Mouse (Mus musculus) ES-Bruce4 (cell line): ENCODE measurements around the gene Atxn2. TPM values are rescaled to one million over a fixed set of nuclear protein-coding genes. Genes with fewer than 3 reads are reported as not detected.
"Not testable (repeated sequence)": the region's sequence is repeated elsewhere in the genome, so short reads cannot be mapped to it uniquely, and the experiment has no call there.

Experiments
- H3K27ac ChIP-seq: 2 replicates; pipeline ENCODE4 v1.5.1; 2012; ENCODE audit warnings: low read length, inconsistent platforms; ENCODE audit not compliant: insufficient read depth
- H3K27me3 ChIP-seq: 2 replicates; pipeline ENCODE4 v1.6.1; 2012; ENCODE audit warnings: mild to moderate bottlenecking, low read length, inconsistent platforms; ENCODE audit not compliant: control insufficient read depth, poor library complexity, insufficient read depth, severe bottlenecking
- H3K36me3 ChIP-seq: 2 replicates; pipeline ENCODE4 v1.6.1; 2012; ENCODE audit warnings: inconsistent platforms, mild to moderate bottlenecking, low read length, moderate library complexity; ENCODE audit not compliant: control insufficient read depth, poor library complexity, insufficient read depth, severe bottlenecking
- H3K4me1 ChIP-seq: one replicate; pipeline ENCODE4 v1.8.1; 2011; ENCODE audit warnings: low read length; ENCODE audit not compliant: control insufficient read depth, insufficient read depth
- H3K4me3 ChIP-seq: 2 replicates; pipeline ENCODE4 v1.5.1; 2011; ENCODE audit warnings: low read depth, mild to moderate bottlenecking, low read length
- H3K9ac ChIP-seq: 2 replicates; pipeline ENCODE4 v1.6.1; 2012; ENCODE audit warnings: low read depth, mild to moderate bottlenecking, inconsistent platforms; ENCODE audit not compliant: poor library complexity, severe bottlenecking
- H3K9me3 ChIP-seq: replicated peaks from 2 replicates; pipeline ENCODE4 v1.6.1; 2012; ENCODE audit warnings: mild to moderate bottlenecking, low read length, inconsistent platforms; ENCODE audit not compliant: control insufficient read depth, poor library complexity, insufficient read depth, severe bottlenecking
- CTCF ChIP-seq: IDR thresholded peaks from one replicate; pipeline ENCODE4 v1.8.1; 2011; ENCODE audit warnings: low read depth, low read length
- EP300 ChIP-seq: IDR thresholded peaks from 2 replicates; pipeline ENCODE4 v1.6.1; 2011; ENCODE audit warnings: low read depth, low read length; ENCODE audit not compliant: insufficient read depth
- POLR2A ChIP-seq: IDR thresholded peaks from one replicate; pipeline ENCODE4 v1.8.1; 2011; ENCODE audit warnings: low read length; ENCODE audit not compliant: insufficient read depth
- polyA plus RNA-seq: library from polyadenylated mRNA; stranded (reverse); fragments of >200 nt; gene quantifications from 2 replicates; pipeline ENCODE4 v1.2.4, GENCODE M21; 2011; ENCODE audit warnings: low read depth; ENCODE audit not compliant: missing spikeins, insufficient read depth, insufficient read length

The Atxn2 gene
- polyA plus RNA-seq, 1 experiment = 284 TPM

DNA sequence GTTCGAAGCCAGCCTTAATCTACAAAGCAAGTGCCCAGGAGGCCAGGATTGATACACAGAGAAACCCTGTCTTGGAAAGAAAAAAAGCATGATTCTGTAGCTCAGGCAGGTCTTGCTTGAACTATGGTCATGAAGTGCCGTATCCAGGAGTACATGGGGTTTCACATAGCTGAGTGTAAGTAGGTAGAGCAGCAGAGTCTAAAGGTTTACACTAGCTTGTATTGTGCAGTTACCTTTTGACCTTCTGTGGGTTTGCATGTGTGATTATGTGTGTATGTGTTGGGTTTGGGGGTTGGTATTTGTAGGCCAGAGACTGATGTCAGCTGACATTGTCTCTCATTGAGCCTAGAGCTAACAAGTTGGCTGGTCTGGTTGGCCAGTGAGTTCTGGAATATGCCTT, 18.9 kb downstream of the Atxn2 start:
- H3K27me3 ChIP-seq = no peaks in the 10 kb centered on the region
- no peak overlapping the region for H3K4me3 ChIP-seq
- H3K9me3 ChIP-seq = no peaks in the 10 kb centered on the region
- no peak overlapping the region for H3K27ac ChIP-seq
- peaks cover 10% of the 10 kb centered on the region for H3K36me3 ChIP-seq
- TF ChIP-seq EP300 (no peak), POLR2A (no peak), CTCF (no peak)
- no peaks in the 10 kb centered on the region for H3K4me1 ChIP-seq
- H3K9ac ChIP-seq = no peak overlapping the region

DNA sequence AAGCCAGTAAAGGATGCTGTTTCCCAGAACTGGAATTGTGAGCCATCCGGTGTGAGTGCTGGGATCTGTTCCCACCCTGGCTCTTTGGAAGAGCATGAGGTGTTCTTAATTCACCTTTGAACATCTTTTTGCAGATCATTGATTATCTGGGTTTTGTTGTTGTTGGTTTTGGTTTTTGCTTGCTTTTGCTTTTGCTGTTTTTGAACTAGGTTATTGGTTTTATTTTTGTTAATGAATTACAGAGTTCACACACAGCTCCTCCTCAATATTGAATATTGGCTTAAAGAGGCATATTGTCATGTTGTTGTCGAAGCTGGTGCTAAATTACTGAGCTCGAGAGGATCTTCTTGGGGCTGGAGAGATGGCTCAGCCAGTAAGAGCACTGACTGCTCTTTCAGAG, 25.5 kb downstream of the Atxn2 start:
- H3K36me3 ChIP-seq = no peaks in the 10 kb centered on the region
- no peaks in the 10 kb centered on the region for H3K4me1 ChIP-seq
- no peaks in the 10 kb centered on the region for H3K9me3 ChIP-seq
- no peaks in the 10 kb centered on the region for H3K27me3 ChIP-seq
- no peak overlapping the region for H3K9ac ChIP-seq
- H3K27ac ChIP-seq = no peak overlapping the region
- H3K4me3 ChIP-seq = no peak overlapping the region
- no peak for TF ChIP-seq POLR2A
- TF ChIP-seq CTCF = no peak
- TF ChIP-seq EP300 = no peak

DNA sequence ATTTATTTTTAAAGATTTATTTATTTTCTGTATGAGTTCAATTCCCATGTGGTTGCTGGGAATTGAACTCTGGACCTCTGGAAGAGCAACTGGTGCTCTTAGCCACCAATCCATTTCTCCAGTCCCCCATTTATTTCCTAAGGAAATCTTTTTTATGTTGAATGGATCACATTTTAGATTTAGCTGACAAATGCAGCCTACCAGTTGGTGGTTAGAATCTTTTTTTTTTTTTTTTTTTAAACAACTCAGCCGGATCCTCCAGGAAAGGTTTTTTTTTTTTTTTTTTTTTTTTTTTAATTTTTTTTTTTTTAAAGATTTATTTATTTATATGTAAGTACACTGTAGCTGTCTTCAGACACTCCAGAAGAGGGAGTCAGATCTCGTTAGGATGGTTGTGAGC, 27.0 kb downstream of the Atxn2 start:
- not testable (repeated sequence) for H3K36me3 ChIP-seq, H3K27ac ChIP-seq, H3K9me3 ChIP-seq, H3K27me3 ChIP-seq, H3K4me3 ChIP-seq, H3K4me1 ChIP-seq, H3K9ac ChIP-seq

DNA sequence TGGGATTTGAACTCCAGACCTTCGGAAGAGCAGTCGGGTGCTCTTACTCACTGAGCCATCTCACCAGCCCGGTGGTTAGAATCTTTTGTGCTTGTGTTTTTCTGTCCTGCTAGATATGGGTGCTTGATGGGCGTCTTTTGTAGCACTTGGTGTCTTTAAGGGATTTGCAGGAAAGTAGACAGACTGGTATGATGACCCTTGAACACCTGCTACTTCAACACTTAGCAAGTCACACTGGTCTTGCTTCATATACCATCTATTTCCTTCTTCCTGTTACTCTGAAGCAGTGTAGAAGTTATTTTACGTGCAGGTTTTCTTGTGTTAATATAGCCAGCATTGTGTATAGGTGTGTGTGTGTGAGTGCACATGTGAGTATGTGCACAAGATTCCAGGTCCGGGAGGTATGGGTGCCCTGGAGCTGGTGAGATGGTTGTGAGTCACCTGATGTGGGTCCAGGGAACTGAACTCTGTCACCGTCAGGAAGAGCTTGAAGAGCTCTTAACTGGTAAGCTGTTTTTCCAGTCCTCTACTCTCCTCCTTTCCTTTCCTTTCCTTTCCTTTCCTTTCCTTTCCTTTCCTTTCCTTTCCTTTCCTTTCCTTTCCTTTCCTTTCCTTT, 27.5 kb downstream of the Atxn2 start:
- Histone ChIP-seq H3K27ac (no peak overlapping the region), H3K36me3 (no peaks in the 10 kb centered on the region), H3K9ac (no peak overlapping the region), H3K4me3 (no peak overlapping the region), H3K4me1 (no peaks in the 10 kb centered on the region), H3K27me3 (no peaks in the 10 kb centered on the region), H3K9me3 (no peaks in the 10 kb centered on the region)
- TF ChIP-seq EP300 (no peak), CTCF (no peak), POLR2A (no peak)

DNA sequence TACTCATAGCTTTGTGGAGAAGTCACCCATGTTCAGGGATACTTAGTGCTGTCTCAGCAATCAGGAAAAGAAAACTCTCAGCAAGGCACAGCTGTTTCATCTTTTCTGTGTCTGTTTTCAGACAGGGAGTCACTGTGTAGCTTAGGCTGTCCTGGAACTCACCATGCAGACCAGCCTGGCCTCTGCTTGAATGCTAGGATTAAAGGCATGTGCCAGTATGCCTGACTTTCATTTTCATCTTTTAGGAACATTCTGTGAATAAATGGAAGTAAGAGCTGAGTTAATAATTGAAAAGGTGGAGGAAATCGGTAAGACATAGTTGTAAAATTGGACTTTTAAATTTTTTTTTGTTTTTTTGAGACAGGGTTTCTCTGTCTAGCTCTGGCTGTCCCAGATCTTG, 29.4 kb downstream of the Atxn2 start:
- H3K9me3 ChIP-seq = no peaks in the 10 kb centered on the region
- TF ChIP-seq CTCF (no peak), EP300 (no peak), POLR2A (no peak)
- no peak overlapping the region for H3K4me3 ChIP-seq
- H3K9ac ChIP-seq = no peak overlapping the region
- H3K36me3 ChIP-seq = no peaks in the 10 kb centered on the region
- no peak overlapping the region for H3K27ac ChIP-seq
- no peaks in the 10 kb centered on the region for H3K4me1 ChIP-seq
- no peaks in the 10 kb centered on the region for H3K27me3 ChIP-seq

DNA sequence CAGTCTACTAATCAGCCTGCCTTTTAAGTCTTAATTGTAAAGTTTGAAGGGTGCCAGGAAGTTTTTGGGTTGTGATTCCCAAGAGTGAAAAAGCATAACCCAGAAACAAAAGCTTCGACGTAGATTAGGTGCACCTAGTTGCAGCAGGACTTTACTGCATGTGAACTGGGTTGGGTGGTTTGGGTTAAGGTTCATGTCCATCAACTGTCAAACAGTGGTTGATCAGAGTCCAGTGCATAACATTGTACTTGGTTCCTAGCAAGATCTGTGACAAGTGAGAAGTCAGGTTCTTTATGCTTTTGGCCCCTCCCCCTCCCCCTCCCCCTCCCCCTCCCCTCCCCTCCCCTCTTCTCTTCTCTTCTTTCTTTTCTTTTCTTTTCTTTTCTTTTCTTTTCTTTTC, 31.8 kb downstream of the Atxn2 start:
- Histone ChIP-seq H3K36me3 (peaks cover 4% of the 10 kb centered on the region; the same call in 1 of the 2 replicates), H3K9ac (no peak overlapping the region), H3K4me3 (no peak overlapping the region), H3K4me1 (no peaks in the 10 kb centered on the region), H3K9me3 (no peaks in the 10 kb centered on the region), H3K27me3 (no peaks in the 10 kb centered on the region), H3K27ac (no peak overlapping the region)
- TF ChIP-seq POLR2A = no peak
- TF ChIP-seq CTCF = no peak
- TF ChIP-seq EP300 = no peak

DNA sequence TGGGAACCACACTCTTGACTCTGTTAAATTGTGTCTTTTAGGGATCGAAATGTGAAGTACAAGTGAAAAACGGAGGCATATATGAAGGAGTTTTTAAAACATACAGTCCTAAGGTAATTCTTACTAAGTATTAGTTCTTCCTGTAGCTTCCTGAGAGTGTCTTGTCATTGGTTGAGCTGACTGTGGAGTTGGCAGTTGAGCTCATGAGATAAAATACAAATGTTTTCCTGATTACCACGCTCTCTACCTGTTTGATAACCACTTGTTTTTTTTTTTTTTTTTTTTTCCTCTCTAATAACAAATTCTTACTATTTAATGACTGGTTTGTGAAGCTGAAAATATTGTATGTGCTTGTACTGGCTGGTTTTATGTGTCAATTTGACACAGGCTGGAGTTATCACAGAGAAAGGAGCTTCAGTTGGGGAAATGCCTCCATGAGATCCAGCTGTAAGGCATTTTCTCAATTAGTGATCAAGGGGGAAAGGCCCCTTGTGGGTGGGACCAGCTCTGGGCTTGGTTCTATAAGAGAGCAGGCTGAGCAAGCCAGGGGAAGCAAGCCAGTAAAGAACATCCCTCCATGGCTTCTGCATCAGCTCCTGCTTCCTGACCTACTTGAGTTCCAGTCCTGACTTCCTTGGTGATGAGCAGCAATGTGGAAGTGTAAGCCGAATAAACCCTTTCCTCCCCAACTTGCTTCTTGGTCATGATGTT, 36.9 kb downstream of the Atxn2 start:
- not testable (repeated sequence) for H3K9ac ChIP-seq, H3K27ac ChIP-seq, H3K36me3 ChIP-seq, H3K4me1 ChIP-seq, H3K27me3 ChIP-seq, H3K4me3 ChIP-seq, H3K9me3 ChIP-seq
